Mouse (Mus musculus) CD4-positive, CD25-positive, alpha-beta regulatory T cell, adult 2 months (primary cell): ENCODE measurements around the gene Fam208a.

ENCODE experiments used
- DNase-seq: peaks from one replicate; pipeline ENCODE4 v3.0.0-alpha.2; 2012; ENCODE audit warnings: low read depth, low spot score

Gene Fam208a

GRCm38 (mm10) chr14:27420816-27421215 lies 7.8 kb upstream of the Fam208a start:
- DNase-seq = no peak

- no peak for DNase-seq
Observed at GRCm38 (mm10) chr14:27422301-27422700, 6.3 kb upstream of the Fam208a start.

GRCm38 (mm10) chr14:27428973-27429711 lies 508 bp downstream of the Fam208a start:
- DNase-seq = peak; percentile 90

DNA sequence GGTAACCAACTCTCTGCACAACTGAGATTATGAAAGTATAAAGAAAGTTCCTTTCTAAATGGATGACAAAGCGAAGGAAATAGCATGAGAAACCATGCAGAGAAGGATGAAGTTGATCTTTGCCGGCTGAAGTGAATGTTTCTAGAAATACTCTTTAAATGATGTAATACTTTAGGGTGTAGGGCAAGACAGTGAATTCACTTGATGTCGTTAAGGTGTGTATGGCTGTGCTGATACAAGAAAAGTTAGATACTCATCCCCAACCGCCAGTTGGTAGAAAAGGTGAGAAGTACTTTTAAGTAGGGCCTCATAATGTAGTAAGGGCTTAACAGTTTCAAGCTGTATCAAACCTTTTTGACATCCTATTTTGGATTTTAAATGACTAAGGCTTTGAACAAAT lies 1.6 kb downstream of the Fam208a start:
- DNase-seq = no peak

- DNase-seq = no peak
Observed at GRCm38 (mm10) chr14:27432064-27432463, 3.4 kb downstream of the Fam208a start.

GRCm38 (mm10) chr14:27436116-27436515 lies 7.5 kb downstream of the Fam208a start:
- no peak for DNase-seq

DNA sequence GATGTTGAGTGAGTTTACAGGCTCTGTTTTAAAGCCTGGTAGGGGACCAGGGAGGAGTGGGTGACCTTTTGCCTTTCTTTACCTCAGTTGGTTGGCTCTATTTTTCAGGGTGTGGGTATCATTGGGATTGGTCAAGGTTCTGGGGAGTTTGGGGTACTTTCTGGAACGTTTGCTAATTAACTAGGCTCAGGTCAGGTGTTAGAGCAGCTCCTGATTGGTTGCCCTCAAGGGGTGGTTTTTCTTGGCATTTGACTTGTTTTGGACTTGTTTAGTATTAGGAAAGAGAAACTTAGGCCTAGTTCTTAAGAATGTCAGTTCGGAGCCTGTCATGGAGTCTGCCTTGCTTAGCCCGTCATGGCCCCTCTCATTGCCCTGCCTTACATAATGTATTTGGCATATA lies 8.2 kb downstream of the Fam208a start:
- no peak for DNase-seq

GRCm38 (mm10) chr14:27440921-27441320 lies 12.3 kb downstream of the Fam208a start:
- DNase-seq = peak; percentile 57

- DNase-seq = no peak
Observed at GRCm38 (mm10) chr14:27444851-27445281, 16.2 kb downstream of the Fam208a start.

DNA sequence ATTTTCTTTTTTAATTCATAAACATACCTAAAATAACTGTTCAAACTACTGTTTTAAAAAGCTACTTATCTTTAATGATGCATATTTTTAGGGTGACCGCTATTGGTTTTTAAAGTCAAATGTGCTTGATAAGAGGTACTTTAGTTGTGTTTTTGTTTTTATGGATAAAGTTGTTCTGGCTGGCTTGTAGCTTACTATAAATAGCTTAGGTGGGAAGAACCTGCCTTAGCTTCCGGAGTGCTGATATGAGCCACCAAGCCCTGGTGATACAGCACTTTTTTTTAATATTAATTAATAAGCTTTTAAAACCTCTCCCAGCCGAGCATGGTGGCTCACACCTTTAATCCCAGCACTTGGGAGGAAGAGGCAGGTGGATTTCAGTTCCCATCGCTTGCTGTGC lies 18.3 kb downstream of the Fam208a start:
- DNase-seq = no peak

DNA sequence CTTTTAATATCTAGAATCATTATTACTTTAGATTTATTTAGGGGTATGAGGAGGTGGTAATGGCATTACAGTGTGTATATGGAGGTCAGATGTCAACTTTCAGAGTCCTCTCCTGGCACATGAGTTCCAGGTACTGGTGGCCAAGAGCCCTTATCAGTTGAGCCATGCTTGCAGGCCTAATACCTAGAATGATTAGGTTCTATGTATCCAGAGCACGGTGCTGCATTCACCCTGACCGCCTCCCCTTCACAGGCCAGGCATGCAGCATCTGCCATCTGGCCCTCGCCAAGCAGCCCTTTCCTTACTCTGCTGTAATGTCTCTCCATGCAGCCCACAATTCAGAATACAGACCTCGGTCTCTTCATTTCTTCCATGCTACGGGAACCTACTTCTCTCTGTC lies 62.8 kb downstream of the Fam208a start:
- DNase-seq = no peak

DNA sequence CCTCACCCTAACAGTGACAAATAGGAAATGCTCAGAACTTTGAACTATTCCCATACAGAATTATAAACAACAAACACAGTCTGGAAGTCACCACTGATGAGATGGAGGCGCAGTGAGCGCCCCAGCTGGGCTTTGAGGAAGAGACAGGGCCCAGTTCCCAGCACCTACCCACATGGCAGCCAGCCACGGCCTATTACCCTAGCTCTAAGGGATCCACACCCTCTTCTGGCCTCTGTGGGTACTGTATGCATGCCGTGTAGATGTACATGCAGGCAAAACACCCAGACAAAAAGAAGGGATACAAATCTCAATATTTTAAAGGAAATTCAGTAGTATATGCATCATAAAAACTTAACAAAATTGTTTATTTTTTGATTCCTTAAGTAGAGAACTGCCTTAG lies 64.9 kb downstream of the Fam208a start:
- peak; percentile 18 for DNase-seq

DNA sequence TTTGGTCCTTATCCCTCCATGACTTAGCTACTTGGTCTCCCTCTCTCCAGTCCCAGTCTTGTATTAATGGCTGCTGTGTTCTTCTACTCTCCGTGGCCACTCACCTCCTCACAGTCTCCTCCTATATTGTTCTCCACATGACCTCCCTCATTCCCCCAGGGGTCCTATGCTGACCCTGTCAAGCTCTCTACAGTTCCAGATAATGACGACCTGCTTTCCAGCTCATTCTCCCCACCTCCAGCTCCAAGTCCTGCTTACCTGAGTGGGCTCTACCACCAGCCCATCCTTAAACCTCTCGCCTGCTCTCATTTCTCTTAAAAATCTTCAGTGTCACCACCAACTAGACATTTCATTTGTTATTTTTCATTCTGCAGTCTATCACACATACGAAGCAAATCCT lies 72.5 kb downstream of the Fam208a start:
- DNase-seq = no peak

GRCm38 (mm10) chr14:27507894-27508643 lies 79.4 kb downstream of the Fam208a start, which contains the start of gene Ccdc66:
TSS of gene Ccdc66 (minus strand) at chr14:27508460.
- DNase-seq = peak; percentile 96

GRCm38 (mm10) chr14:27508644-27509301 lies 80.1 kb downstream of the Fam208a start:
- DNase-seq = no peak

- no peak for DNase-seq
Observed at GRCm38 (mm10) chr14:27524541-27524940, 95.9 kb downstream of the Fam208a start.
